Mouse (Mus musculus): Measurements from ENCODE around the gene Bicc1. TPM values are rescaled to one million over a fixed set of nuclear protein-coding genes. Genes with fewer than 3 reads are reported as not detected.

The Bicc1 gene
- total and polyA plus RNA-seq, 3 experiments: not detected

DNA sequence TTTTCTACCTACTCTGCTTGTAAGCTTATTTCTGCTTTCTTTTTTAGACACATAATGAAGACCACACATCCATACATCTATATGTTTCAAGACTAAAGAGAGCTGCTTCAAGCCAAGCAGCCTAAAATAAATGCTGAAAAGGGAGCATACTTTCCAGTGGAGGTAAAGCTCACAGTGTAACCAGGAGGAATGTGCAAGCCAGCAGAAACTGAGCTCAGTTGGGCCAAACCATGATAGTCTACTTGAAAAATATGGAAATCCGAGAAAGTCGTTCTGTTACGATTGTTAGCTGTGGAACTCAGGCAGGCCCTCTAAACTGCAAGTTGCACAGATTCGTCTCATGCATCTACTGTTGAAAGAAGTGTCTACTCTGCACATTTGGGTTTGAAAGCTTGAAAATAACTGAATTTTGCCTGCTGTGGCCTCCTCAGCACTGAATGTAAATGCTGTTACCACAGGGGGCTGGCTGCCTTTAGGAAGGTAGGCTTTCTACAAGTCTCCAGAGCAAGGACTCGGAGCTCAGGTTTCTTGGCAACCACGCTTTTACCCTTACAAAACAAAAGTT lies 19.1 kb downstream of the Bicc1 start:
- Histone ChIP-seq H3K79me2 (ENCODE audit: control insufficient read depth, insufficient read depth, low read length, poor library complexity) (no peaks in the 10 kb centered on the region), H3K27me3 (ENCODE audit: control insufficient read depth in 1 of 2, insufficient read depth in 2 of 2, low read length in 2 of 2) (no peaks in the 10 kb centered on the region), H3K9me3 (replicated peaks; ENCODE audit: insufficient read depth, low read length) (no peaks in the 10 kb centered on the region), H3K4me3 (ENCODE audit: control insufficient read depth in 1 of 2, insufficient read depth in 1 of 2, low read depth in 2 of 2, low read length in 2 of 2) (no peak overlapping the region), H3K9ac (ENCODE audit: control insufficient read depth, low read depth, low read length, poor library complexity, severe bottlenecking) (no peak overlapping the region), H3K4me1 (ENCODE audit: control insufficient read depth in 1 of 2, insufficient read depth in 2 of 2, low read length in 2 of 2) (no peaks in the 10 kb centered on the region), H3K27ac (ENCODE audit: control insufficient read depth, low read depth, low read length) (no peak overlapping the region), H3K36me3 (ENCODE audit: control insufficient read depth in 1 of 2, insufficient read depth in 2 of 2, low read length in 2 of 2) (no peaks in the 10 kb centered on the region)
- DNase-seq (ENCODE audit: low read depth, low spot score): no peak
- no peak for TF ChIP-seq BHLHE40 (IDR thresholded peaks at IDR 0.05; ENCODE audit: borderline replicate concordance, low read depth, low read length)
- no peak for TF ChIP-seq MAX (IDR thresholded peaks at IDR 0.05; ENCODE audit: low read length)
- no peak for TF ChIP-seq USF2 (IDR thresholded peaks at IDR 0.05; ENCODE audit: borderline replicate concordance in 1 of 2, insufficient read depth in 1 of 2, low read depth in 1 of 2, low read length in 2 of 2)
- no peak for TF ChIP-seq E2F4 (IDR thresholded peaks at IDR 0.05; ENCODE audit: borderline replicate concordance, low read depth, low read length)

DNA sequence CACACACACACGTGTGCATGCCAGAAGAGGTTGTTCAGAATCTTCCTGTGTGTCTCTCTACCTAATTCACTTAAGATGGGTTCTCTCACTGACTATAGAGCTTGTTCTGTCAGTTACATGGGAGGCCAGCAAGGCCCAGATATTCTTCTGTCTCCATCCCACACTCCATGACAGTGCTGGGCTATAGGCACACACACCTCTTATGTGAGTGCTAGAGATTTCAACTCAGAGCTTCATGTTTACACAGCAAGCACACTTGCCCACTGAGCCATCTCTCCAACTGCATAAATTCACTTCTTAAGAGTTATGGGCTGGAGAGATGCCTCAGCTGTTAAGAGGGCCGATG lies 20.7 kb downstream of the Bicc1 start:
- TF ChIP-seq POLR2AphosphoS5 (IDR thresholded peaks at IDR 0.05; ENCODE audit: borderline replicate concordance, low read depth, low read length): no peak
- no peak for TF ChIP-seq MYC (IDR thresholded peaks at IDR 0.05; ENCODE audit: low read depth, low read length)
- TF ChIP-seq USF1 (IDR thresholded peaks at IDR 0.05; ENCODE audit: low read depth, low read length): no peak
- no peak for TF ChIP-seq POLR2A (IDR thresholded peaks at IDR 0.05; ENCODE audit: control insufficient read depth in 1 of 2, insufficient read depth in 1 of 2, low read depth in 1 of 2, low read length in 2 of 2, poor library complexity in 1 of 2)
- TF ChIP-seq JUND (IDR thresholded peaks at IDR 0.05; ENCODE audit: low read depth, low read length): no peak
- TF ChIP-seq SMC3 (IDR thresholded peaks at IDR 0.05; ENCODE audit: low read depth, low read length): no peak
- no peak for TF ChIP-seq UBTF (IDR thresholded peaks at IDR 0.05; ENCODE audit: borderline replicate concordance, insufficient read depth, low read depth, low read length)
- TF ChIP-seq MXI1 (IDR thresholded peaks at IDR 0.05; ENCODE audit: low read depth, low read length): no peak
- Histone ChIP-seq H3K36me3 (ENCODE audit: control insufficient read depth in 1 of 2, insufficient read depth in 2 of 2, low read length in 2 of 2) (no peaks in the 10 kb centered on the region), H3K27ac (ENCODE audit: control insufficient read depth, low read depth, low read length) (no peak overlapping the region)

GRCm38 (mm10) chr10:71138132-71138851 lies 21.2 kb downstream of the Bicc1 start:
- Histone ChIP-seq H3K4me1 (ENCODE audit: control insufficient read depth in 1 of 2, insufficient read depth in 2 of 2, low read length in 2 of 2) (no peaks in the 10 kb centered on the region), H3K79me2 (ENCODE audit: control insufficient read depth, insufficient read depth, low read length, poor library complexity) (no peaks in the 10 kb centered on the region), H3K27ac (ENCODE audit: control insufficient read depth, low read depth, low read length) (no peak overlapping the region), H3K9me3 (replicated peaks; ENCODE audit: insufficient read depth, low read length) (no peaks in the 10 kb centered on the region), H3K9ac (ENCODE audit: control insufficient read depth, low read depth, low read length, poor library complexity, severe bottlenecking) (no peak overlapping the region), H3K4me3 (ENCODE audit: control insufficient read depth in 1 of 2, insufficient read depth in 1 of 2, low read depth in 2 of 2, low read length in 2 of 2) (no peak overlapping the region), H3K27me3 (ENCODE audit: control insufficient read depth in 1 of 2, insufficient read depth in 2 of 2, low read length in 2 of 2) (no peaks in the 10 kb centered on the region), H3K36me3 (ENCODE audit: control insufficient read depth in 1 of 2, insufficient read depth in 2 of 2, low read length in 2 of 2) (no peaks in the 10 kb centered on the region)
- no peak for DNase-seq (ENCODE audit: low read depth, low spot score)
- no peak for TF ChIP-seq BHLHE40 (IDR thresholded peaks at IDR 0.05; ENCODE audit: borderline replicate concordance, low read depth, low read length)
- no peak for TF ChIP-seq ELF1 (IDR thresholded peaks at IDR 0.05; ENCODE audit: low read depth, low read length)
- TF ChIP-seq MEF2A (IDR thresholded peaks at IDR 0.05; ENCODE audit: extremely low read depth, insufficient replicate concordance, low read depth, low read length, poor library complexity, severe bottlenecking): no peak
- no peak for TF ChIP-seq JUND (IDR thresholded peaks at IDR 0.05; ENCODE audit: low read depth, low read length)
- no peak for TF ChIP-seq MAX (IDR thresholded peaks at IDR 0.05; ENCODE audit: low read length)
- TF ChIP-seq TCF12 (IDR thresholded peaks at IDR 0.05; ENCODE audit: low read depth, low read length): no peak
- TF ChIP-seq USF2 (IDR thresholded peaks at IDR 0.05; ENCODE audit: borderline replicate concordance in 1 of 2, insufficient read depth in 1 of 2, low read depth in 1 of 2, low read length in 2 of 2): no peak
- TF ChIP-seq MAFK (IDR thresholded peaks at IDR 0.05; ENCODE audit: borderline replicate concordance, low read depth, low read length): no peak
- no peak for TF ChIP-seq ZNF384 (IDR thresholded peaks at IDR 0.05; ENCODE audit: low read depth, low read length)
- TF ChIP-seq MYC (IDR thresholded peaks at IDR 0.05; ENCODE audit: low read depth, low read length): no peak
- no peak for TF ChIP-seq ZKSCAN1 (IDR thresholded peaks at IDR 0.05; ENCODE audit: low read depth, low read length)
- TF ChIP-seq E2F4 (IDR thresholded peaks at IDR 0.05; ENCODE audit: borderline replicate concordance, low read depth, low read length): no peak
- TF ChIP-seq SIN3A (IDR thresholded peaks at IDR 0.05; ENCODE audit: low read length): no peak
- TF ChIP-seq SMC3 (IDR thresholded peaks at IDR 0.05; ENCODE audit: low read depth, low read length): no peak
- TF ChIP-seq RCOR1 (IDR thresholded peaks at IDR 0.05; ENCODE audit: low read depth, low read length): no peak
- TF ChIP-seq GATA1 (IDR thresholded peaks at IDR 0.05; ENCODE audit: low read depth, low read length): no peak
- TF ChIP-seq POLR2AphosphoS2 (IDR thresholded peaks at IDR 0.05; ENCODE audit: low read length): no peak
- no peak for TF ChIP-seq TAL1 (IDR thresholded peaks at IDR 0.05; ENCODE audit: low read length)

More for the DNA sequence above, 20.7 kb downstream of the Bicc1 start:
- Histone ChIP-seq H3K27me3 (ENCODE audit: control insufficient read depth in 1 of 2, insufficient read depth in 2 of 2, low read length in 2 of 2) (no peaks in the 10 kb centered on the region), H3K4me3 (ENCODE audit: control insufficient read depth in 1 of 2, insufficient read depth in 1 of 2, low read depth in 2 of 2, low read length in 2 of 2) (no peak overlapping the region), H3K9ac (ENCODE audit: control insufficient read depth, low read depth, low read length, poor library complexity, severe bottlenecking) (no peak overlapping the region), H3K9me3 (replicated peaks; ENCODE audit: insufficient read depth, low read length) (no peaks in the 10 kb centered on the region), H3K4me1 (ENCODE audit: control insufficient read depth in 1 of 2, insufficient read depth in 2 of 2, low read length in 2 of 2) (no peaks in the 10 kb centered on the region), H3K79me2 (ENCODE audit: control insufficient read depth, insufficient read depth, low read length, poor library complexity) (no peaks in the 10 kb centered on the region)
- no peak for DNase-seq (ENCODE audit: low read depth, low spot score)

Data from MEL (cell line).